Mouse (Mus musculus): ENCODE data around the gene Ptpn18.

GRCm38 (mm10) chr1:34523647-34524046 is 64.1 kb downstream of the Ptpn18 start:
- TF ChIP-seq POLR2A (IDR thresholded peaks at IDR 0.05; ENCODE audit: borderline replicate concordance, control insufficient read depth, low read depth, low read length) (no peak), CTCF (IDR thresholded peaks at IDR 0.05; ENCODE audit: control insufficient read depth, insufficient read depth, low read length) (no peak)
